Mouse (Mus musculus): ENCODE results near the gene Eea1.

Eea1 gene

DNA sequence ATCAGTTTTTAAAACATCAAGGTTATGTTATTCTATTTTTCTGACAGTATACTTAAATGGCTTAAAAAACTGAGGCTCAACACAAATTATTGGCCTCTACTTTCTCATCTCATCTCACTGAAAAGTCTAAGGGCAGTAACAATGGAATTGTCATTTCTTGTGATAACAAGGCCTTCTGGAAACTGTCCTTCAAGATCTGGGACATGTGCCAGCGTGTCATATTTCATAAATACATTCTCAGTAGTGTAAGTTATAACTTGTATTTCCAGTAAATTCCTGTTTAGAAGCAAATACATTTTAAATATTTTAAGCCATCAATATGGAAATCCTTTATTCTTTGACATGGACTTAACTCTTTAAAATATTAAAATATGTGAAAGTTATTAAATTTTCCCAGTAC, 50.7 kb downstream of the Eea1 start:
- Histone ChIP-seq H3K36me3 (ENCODE audit: insufficient read depth, low read length) (no peaks in the 10 kb centered on the region), H3K9me3 (ENCODE audit: low read length) (no peaks in the 10 kb centered on the region)

GRCm38 (mm10) chr10:96000904-96001303, 60.5 kb downstream of the Eea1 start:
- TF ChIP-seq POU5F1 (IDR thresholded peaks at IDR 0.05; ENCODE audit: borderline replicate concordance, low read length): no peak
- no peak for TF ChIP-seq NANOG (IDR thresholded peaks at IDR 0.05; ENCODE audit: borderline replicate concordance, low read length)
- no peak overlapping the region for H3K4me3 ChIP-seq (replicated peaks; ENCODE audit: low read length)
- no peaks in the 10 kb centered on the region for H3K27me3 ChIP-seq (ENCODE audit: insufficient read depth, low read length)
- H3K9me3 ChIP-seq (ENCODE audit: low read length): no peaks in the 10 kb centered on the region
- H3K36me3 ChIP-seq (ENCODE audit: insufficient read depth, low read length): no peaks in the 10 kb centered on the region
- H3K4me1 ChIP-seq (replicated peaks; ENCODE audit: low read depth, low read length): no peaks in the 10 kb centered on the region

More for the DNA sequence above, 50.7 kb downstream of the Eea1 start:
- no peaks in the 10 kb centered on the region for H3K4me1 ChIP-seq (replicated peaks; ENCODE audit: low read depth, low read length)
- TF ChIP-seq POU5F1 (IDR thresholded peaks at IDR 0.05; ENCODE audit: borderline replicate concordance, low read length): no peak
- TF ChIP-seq CTCF (conservative IDR thresholded peaks at IDR 0.05; ENCODE audit: low read length): no peak
- TF ChIP-seq NANOG (IDR thresholded peaks at IDR 0.05; ENCODE audit: borderline replicate concordance, low read length): no peak
- H3K27me3 ChIP-seq (ENCODE audit: insufficient read depth, low read length): no peaks in the 10 kb centered on the region
- H3K4me3 ChIP-seq (replicated peaks; ENCODE audit: low read length): no peak overlapping the region

GRCm38 (mm10) chr10:96015738-96016137, 75.3 kb downstream of the Eea1 start:
- Histone ChIP-seq H3K27me3 (ENCODE audit: insufficient read depth, low read length) (no peaks in the 10 kb centered on the region), H3K4me3 (replicated peaks; ENCODE audit: low read length) (no peak overlapping the region), H3K36me3 (ENCODE audit: insufficient read depth, low read length) (peaks cover 2% of the 10 kb centered on the region; the same call in 1 of the 2 replicates), H3K9me3 (ENCODE audit: low read length) (no peaks in the 10 kb centered on the region), H3K4me1 (replicated peaks; ENCODE audit: low read depth, low read length) (no peaks in the 10 kb centered on the region)
- TF ChIP-seq CTCF (conservative IDR thresholded peaks at IDR 0.05; ENCODE audit: low read length): no peak
- TF ChIP-seq NANOG (IDR thresholded peaks at IDR 0.05; ENCODE audit: borderline replicate concordance, low read length): no peak
- TF ChIP-seq POU5F1 (IDR thresholded peaks at IDR 0.05; ENCODE audit: borderline replicate concordance, low read length): no peak

- Histone ChIP-seq H3K4me3 (replicated peaks; ENCODE audit: low read length) (no peak overlapping the region), H3K36me3 (ENCODE audit: insufficient read depth, low read length) (peaks cover 2% of the 10 kb centered on the region; the same call in 1 of the 2 replicates), H3K27me3 (ENCODE audit: insufficient read depth, low read length) (no peaks in the 10 kb centered on the region), H3K9me3 (ENCODE audit: low read length) (no peaks in the 10 kb centered on the region), H3K4me1 (replicated peaks; ENCODE audit: low read depth, low read length) (no peaks in the 10 kb centered on the region)
- TF ChIP-seq POU5F1 (IDR thresholded peaks at IDR 0.05; ENCODE audit: borderline replicate concordance, low read length) (no peak), CTCF (conservative IDR thresholded peaks at IDR 0.05; ENCODE audit: low read length) (no peak), NANOG (IDR thresholded peaks at IDR 0.05; ENCODE audit: borderline replicate concordance, low read length) (no peak)
These were observed 77.0 kb downstream of the Eea1 start for GRCm38 (mm10) chr10:96017418-96017817.

GRCm38 (mm10) chr10:96033356-96033984, 93.0 kb downstream of the Eea1 start:
- TF ChIP-seq NANOG (IDR thresholded peaks at IDR 0.05; ENCODE audit: borderline replicate concordance, low read length) (no peak), CTCF (conservative IDR thresholded peaks at IDR 0.05; ENCODE audit: low read length) (peak; percentile 37)
- Histone ChIP-seq H3K4me1 (replicated peaks; ENCODE audit: low read depth, low read length) (no peaks in the 10 kb centered on the region; the same call in 1 of the 2 replicates), H3K36me3 (ENCODE audit: insufficient read depth, low read length) (no peaks in the 10 kb centered on the region), H3K9me3 (ENCODE audit: low read length) (no peaks in the 10 kb centered on the region), H3K4me3 (replicated peaks; ENCODE audit: low read length) (no peak overlapping the region), H3K27me3 (ENCODE audit: insufficient read depth, low read length) (no peaks in the 10 kb centered on the region)

GRCm38 (mm10) chr10:96034106-96034505, 93.7 kb downstream of the Eea1 start:
- TF ChIP-seq POU5F1 (IDR thresholded peaks at IDR 0.05; ENCODE audit: borderline replicate concordance, low read length) (no peak), NANOG (IDR thresholded peaks at IDR 0.05; ENCODE audit: borderline replicate concordance, low read length) (no peak), CTCF (conservative IDR thresholded peaks at IDR 0.05; ENCODE audit: low read length) (no peak)
- no peaks in the 10 kb centered on the region; the same call in 1 of the 2 replicates for H3K4me1 ChIP-seq (replicated peaks; ENCODE audit: low read depth, low read length)
- H3K27me3 ChIP-seq (ENCODE audit: insufficient read depth, low read length): no peaks in the 10 kb centered on the region
- no peak overlapping the region for H3K4me3 ChIP-seq (replicated peaks; ENCODE audit: low read length)
- H3K9me3 ChIP-seq (ENCODE audit: low read length): no peaks in the 10 kb centered on the region
- H3K36me3 ChIP-seq (ENCODE audit: insufficient read depth, low read length): no peaks in the 10 kb centered on the region; the same call in 1 of the 2 replicates

DNA sequence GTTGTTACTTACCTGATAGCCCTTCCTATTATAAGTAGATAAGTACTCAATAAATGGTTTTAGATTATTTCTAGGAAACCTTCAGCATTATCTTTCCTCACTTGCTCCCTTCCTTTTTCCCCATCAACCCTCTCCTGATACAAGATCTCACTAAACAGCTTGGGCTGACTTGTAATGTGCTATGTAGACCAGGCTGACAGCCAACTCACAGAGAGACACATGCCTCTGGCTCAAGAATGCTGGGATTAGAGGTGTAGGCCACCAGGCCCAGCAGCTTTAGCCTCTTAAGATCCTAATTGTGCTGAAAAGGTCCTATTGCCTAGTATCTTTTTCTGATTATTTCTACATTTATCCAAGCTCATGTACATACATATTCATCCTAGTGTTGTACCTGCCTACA, 95.5 kb downstream of the Eea1 start:
- TF ChIP-seq NANOG (IDR thresholded peaks at IDR 0.05; ENCODE audit: borderline replicate concordance, low read length) (no peak), CTCF (conservative IDR thresholded peaks at IDR 0.05; ENCODE audit: low read length) (no peak), POU5F1 (IDR thresholded peaks at IDR 0.05; ENCODE audit: borderline replicate concordance, low read length) (no peak)
- Histone ChIP-seq H3K27me3 (ENCODE audit: insufficient read depth, low read length) (no peaks in the 10 kb centered on the region), H3K4me3 (replicated peaks; ENCODE audit: low read length) (no peak overlapping the region), H3K4me1 (replicated peaks; ENCODE audit: low read depth, low read length) (no peaks in the 10 kb centered on the region; the same call in 1 of the 2 replicates), H3K36me3 (ENCODE audit: insufficient read depth, low read length) (no peaks in the 10 kb centered on the region; the same call in 1 of the 2 replicates), H3K9me3 (ENCODE audit: low read length) (no peaks in the 10 kb centered on the region)

DNA sequence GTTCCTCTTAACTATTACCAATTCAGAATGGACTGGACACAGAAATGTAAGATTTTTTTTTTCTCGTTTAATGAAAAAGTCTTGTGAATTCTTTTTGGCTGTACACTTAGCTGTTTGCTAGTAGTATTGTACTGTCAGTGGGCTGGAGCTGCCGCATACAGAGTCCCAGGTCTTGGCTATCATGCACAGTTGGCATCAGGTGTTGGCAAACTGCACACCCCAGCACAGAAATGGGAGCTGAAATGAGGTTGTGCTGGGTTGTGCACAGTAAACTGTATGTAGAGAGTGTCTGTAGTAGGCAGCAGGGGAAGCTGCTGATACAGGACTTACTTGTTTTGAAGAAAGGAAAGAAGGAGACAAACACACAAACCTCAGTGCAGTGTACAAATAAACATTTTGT, 103.8 kb downstream of the Eea1 start:
- no peak overlapping the region for H3K4me3 ChIP-seq (replicated peaks; ENCODE audit: low read length)
- 0 out of 2 replicates have a peak, but pooled peaks cover 3% of the 10 kb centered on the region for H3K4me1 ChIP-seq (replicated peaks; ENCODE audit: low read depth, low read length)
- H3K36me3 ChIP-seq (ENCODE audit: insufficient read depth, low read length): no peaks in the 10 kb centered on the region; the same call in 1 of the 2 replicates
- H3K9me3 ChIP-seq (ENCODE audit: low read length): no peaks in the 10 kb centered on the region
- H3K27me3 ChIP-seq (ENCODE audit: insufficient read depth, low read length): no peaks in the 10 kb centered on the region
- TF ChIP-seq CTCF (conservative IDR thresholded peaks at IDR 0.05; ENCODE audit: low read length) (no peak), POU5F1 (IDR thresholded peaks at IDR 0.05; ENCODE audit: borderline replicate concordance, low read length) (no peak), NANOG (IDR thresholded peaks at IDR 0.05; ENCODE audit: borderline replicate concordance, low read length) (no peak)
